Mouse (Mus musculus) adrenal gland, postnatal 0 days (tissue): ENCODE results near the gene Esp31. TPM values are rescaled to one million over a fixed set of nuclear protein-coding genes. Genes with fewer than 3 reads are reported as not detected.

Experiments used
- polyA plus RNA-seq: library from polyadenylated mRNA; unstranded; fragments of >200 nt; fragmentation: Nextera tagmentation; extraction: Ambion mirVana; gene quantifications from 2 replicates; pipeline ENCODE4 v1.2.1, GENCODE M21; 2015

Esp31 gene
- not detected in 2 replicates for polyA plus RNA-seq

GRCm38 (mm10) chr17:38639147-38639546, at the start of gene Esp31:
TSS of gene Esp31 (plus strand) at chr17:38639447.

Other genes with a start within 250 kb of the Esp31 start
- gene Esp36, start 219.3 kb upstream of the Esp31 start, polyA plus RNA-seq = not detected in 2 replicates
- gene Esp34, start 85.3 kb upstream of the Esp31 start, polyA plus RNA-seq = not detected in 2 replicates